Comparison of ENCODE assay signal across 23 mouse cellular contexts in genomic region chr5:24500851-24501250, GRCm38 (mm10). TPM values are rescaled to one million over a fixed set of nuclear protein-coding genes. Genes with fewer than 3 reads are reported as not detected.
DNase-seq lines count a peak whose midpoint lies in the region; ATAC-seq and TF ChIP-seq lines count a peak whose summit lies in the region.
"Had no signal": no experiment of that assay in that cellular context is flagged by ENCODE, and none has a peak within 500 bp of the region (broad histone marks: within the 10 kb centered on the region; RNA-seq: fewer than 3 reads in every experiment).

No protein-coding gene starts in this region.

- H3K36me3 ChIP-seq in lung, embryonic 14.5 days (ENCODE audit: insufficient read depth) = peaks cover 59% of the 10 kb centered on the region
- peaks cover 9% of the 10 kb centered on the region in 2 experiments for H3K36me3 ChIP-seq in MEL (ENCODE audit: control insufficient read depth in 1 of 2, insufficient read depth in 2 of 2, low read length in 2 of 2)

- no peak for TF ChIP-seq CTCF in lung, embryonic 14.5 days (IDR thresholded peaks at IDR 0.05; ENCODE audit: low read depth)
- no peak for TF ChIP-seq CTCF in MEL (IDR thresholded peaks at IDR 0.05 in 2 of 3, conservative IDR thresholded peaks at IDR 0.05 in 1 of 3; ENCODE audit: control insufficient read depth in 1 of 3, insufficient read depth in 1 of 3, low read depth in 2 of 3, low read length in 3 of 3, poor library complexity in 1 of 3, severe bottlenecking in 1 of 3)
- no peak for TF ChIP-seq CTCF in brain, embryonic 14.5 days (IDR thresholded peaks at IDR 0.05; ENCODE audit: borderline replicate concordance, extremely low read depth, insufficient read depth, insufficient read length)

- intact Hi-C loops in heart, postnatal 25 days (cut with DNase I) = no loop called here

- no peak overlapping the region for H3K27ac ChIP-seq in lung, embryonic 14.5 days (ENCODE audit: low read depth)
- H3K27ac ChIP-seq in MEL (ENCODE audit: control insufficient read depth, low read depth, low read length) = no peak overlapping the region
- H3K27ac ChIP-seq: heart, embryonic 10.5 days; intestine, embryonic 15.5 days; kidney, postnatal 0 days; lung, embryonic 15.5 days had no signal

- H3K79me2 ChIP-seq in MEL (ENCODE audit: control insufficient read depth, insufficient read depth, low read length, poor library complexity) = no peaks in the 10 kb centered on the region

- TF ChIP-seq EP300 in MEL (IDR thresholded peaks at IDR 0.05; ENCODE audit: low read depth in 1 of 2, low read length in 2 of 2) = no peak

- no peaks in the 10 kb centered on the region for H3K9me3 ChIP-seq in lung, embryonic 14.5 days (ENCODE audit: low read depth, low read length)
- H3K9me3 ChIP-seq in MEL (replicated peaks; ENCODE audit: insufficient read depth, low read length) = no peaks in the 10 kb centered on the region
- H3K9me3 ChIP-seq: heart, embryonic 10.5 days; intestine, embryonic 15.5 days; lung, embryonic 15.5 days had no signal

- H3K4me3 ChIP-seq in lung, embryonic 14.5 days (ENCODE audit: low read depth, low read length) = no peak overlapping the region
- no peak overlapping the region for H3K4me3 ChIP-seq in MEL (ENCODE audit: control insufficient read depth in 1 of 2, insufficient read depth in 1 of 2, low read depth in 2 of 2, low read length in 2 of 2)
- H3K4me3 ChIP-seq: erythroblast, embryonic 14.5 days; heart, embryonic 10.5 days; intestine, embryonic 15.5 days; lung, embryonic 15.5 days had no signal

- H3K4me2 ChIP-seq in lung, embryonic 14.5 days = no peak overlapping the region
- H3K4me2 ChIP-seq: intestine, embryonic 15.5 days; lung, embryonic 15.5 days had no signal

- H3K4me1 ChIP-seq in lung, embryonic 14.5 days (ENCODE audit: insufficient read depth) = no peaks in the 10 kb centered on the region
- peaks cover 8 to 16% of the 10 kb centered on the region in 2 experiments for H3K4me1 ChIP-seq in MEL (ENCODE audit: control insufficient read depth in 1 of 2, insufficient read depth in 2 of 2, low read length in 2 of 2)
- H3K4me1 ChIP-seq: intestine, embryonic 15.5 days; lung, embryonic 15.5 days had no signal

- 71% methylated on average over 11 of the region's 11 CpGs for WGBS in lung, embryonic 14.5 days

- DNase-seq in cerebellum, postnatal 10 days = peak; percentile 86 to 87
- DNase-seq in cerebellum, adult 11-12 months = no peak
- peak; percentile 72 for DNase-seq in lung, embryonic 14.5 days
- DNase-seq in lung, postnatal 10 days = no peak
- DNase-seq in MEL (ENCODE audit: low read depth, low spot score) = peak; percentile 35
- DNase-seq in brain, embryonic 14.5 days (ENCODE audit: low read depth) = peak; percentile 77
- DNase-seq in thymus, postnatal 0 days (ENCODE audit: low spot score) = no peak
- DNase-seq in heart, postnatal 25 days (ENCODE audit: low spot score) = no peak
- DNase-seq: adrenal gland, postnatal 25 days; B cell, adult 2 months; gastrocnemius, postnatal 14 days; thymus, adult 18-20 months had no signal

- 0 out of 2 replicates have a peak, but pooled peaks cover 12% of the 10 kb centered on the region for H3K27me3 ChIP-seq in lung, embryonic 14.5 days (ENCODE audit: insufficient read depth, low read length)
- no peaks in the 10 kb centered on the region for H3K27me3 ChIP-seq in MEL (ENCODE audit: control insufficient read depth in 1 of 2, insufficient read depth in 2 of 2, low read length in 2 of 2)

- peak; percentile 12; the same call in 1 of the 2 replicates for ATAC-seq in lung, embryonic 14.5 days (ENCODE audit: insufficient read depth)
- ATAC-seq: intestine, embryonic 15.5 days had no signal

- no peak overlapping the region for H3K9ac ChIP-seq in lung, embryonic 14.5 days
- H3K9ac ChIP-seq in MEL (ENCODE audit: control insufficient read depth, low read depth, low read length, poor library complexity, severe bottlenecking) = no peak overlapping the region
- H3K9ac ChIP-seq: intestine, embryonic 15.5 days; lung, embryonic 15.5 days had no signal

- TF ChIP-seq POLR2A in MEL (IDR thresholded peaks at IDR 0.05; ENCODE audit: control insufficient read depth in 1 of 2, insufficient read depth in 1 of 2, low read depth in 1 of 2, low read length in 2 of 2, poor library complexity in 1 of 2) = no peak
- no peak for TF ChIP-seq POLR2A in brain, embryonic 14.5 days (IDR thresholded peaks at IDR 0.05; ENCODE audit: borderline replicate concordance, extremely low read depth, insufficient read depth, insufficient read length, poor library complexity, severe bottlenecking)

- no peak for TF ChIP-seq RAD21 in MEL (IDR thresholded peaks at IDR 0.05; ENCODE audit: low read depth, low read length)

TF ChIP-seq in MEL, 35 proteins besides CTCF, POLR2A, EP300 and RAD21:
- TF ChIP-seq NRF1 (IDR thresholded peaks at IDR 0.05; ENCODE audit: insufficient read depth, low read depth, low read length, poor library complexity, severe bottlenecking) = no peak
- no peak for TF ChIP-seq ZKSCAN1 (IDR thresholded peaks at IDR 0.05; ENCODE audit: low read depth, low read length)
- TF ChIP-seq MYC (IDR thresholded peaks at IDR 0.05; ENCODE audit: low read depth, low read length) = no peak
- no peak for TF ChIP-seq TCF12 (IDR thresholded peaks at IDR 0.05; ENCODE audit: low read depth, low read length)
- TF ChIP-seq NELFE (IDR thresholded peaks at IDR 0.05; ENCODE audit: low read depth, low read length) = no peak
TF ChIP-seq in MEL: peak in this region for 0.

RNA-seq across cellular contexts. Expression of gene Gbx1, which starts 26.2 kb away (rescaled TPM):
- 0.07 TPM in 2 replicates for polyA plus RNA-seq in lung, embryonic 14.5 days (2014; fragmentation: Nextera tagmentation; extraction: Ambion mirVana)
- 0.08 and 0.36 TPM in 2 replicates for total RNA-seq in MEL (2012; rRNA removed)
- polyA plus RNA-seq in MEL (2012; ENCODE audit: insufficient read depth in 1 of 2, insufficient read length in 2 of 2, low read depth in 1 of 2, low replicate concordance in 2 of 2, missing spikeins in 1 of 2) = under 1 TPM in 1 of 2 experiments, not detected in 1; 0.49 TPM
- polyA plus RNA-seq in brain, embryonic 14.5 days (2012; rRNA removed) = 2.2 and 5.0 TPM in 2 replicates
- 0.10 TPM in 1 of 2 replicates, not detected in the other for polyA plus RNA-seq in thymus, postnatal 0 days (2015; fragmentation: Nextera tagmentation; extraction: Ambion mirVana)
- not detected for total RNA-seq in heart, postnatal 25 days (2021)
- total RNA-seq: adrenal gland, postnatal 25 days; gastrocnemius, postnatal 14 days; heart, postnatal 14 days; layer of hippocampus, postnatal 10 days; liver, adult 2 months; megakaryocyte-erythroid progenitor cell, adult 5-6 weeks had no signal
- polyA plus RNA-seq: erythroblast, embryonic 14.5 days; heart, embryonic 10.5 days; liver, adult 2 months; lung, embryonic 15.5 days had no signal

RNA-seq across cellular contexts. Expression of gene Asb10, which starts 39.9 kb away (rescaled TPM):
- 0.29 and 0.42 TPM in 2 replicates for polyA plus RNA-seq in lung, embryonic 14.5 days (2014; fragmentation: Nextera tagmentation; extraction: Ambion mirVana)
- 0.12 and 0.13 TPM in 2 replicates for total RNA-seq in MEL (2012; rRNA removed)
- under 1 TPM in 1 of 2 experiments, not detected in 1; 0.32 TPM for polyA plus RNA-seq in MEL (2012; ENCODE audit: insufficient read depth in 1 of 2, insufficient read length in 2 of 2, low read depth in 1 of 2, low replicate concordance in 2 of 2, missing spikeins in 1 of 2)
- 0.33 and 0.54 TPM in 2 replicates for polyA plus RNA-seq in brain, embryonic 14.5 days (2012; rRNA removed)
- 0.88 and 0.94 TPM in 2 replicates for polyA plus RNA-seq in thymus, postnatal 0 days (2015; fragmentation: Nextera tagmentation; extraction: Ambion mirVana)
- total RNA-seq in heart, postnatal 25 days (2021) = 10 to 100 TPM; 85.1 to 85.9 TPM
- total RNA-seq: liver, adult 2 months; megakaryocyte-erythroid progenitor cell, adult 5-6 weeks had no signal
- polyA plus RNA-seq: erythroblast, embryonic 14.5 days had no signal

RNA-seq across cellular contexts. Expression of gene Agap3, which starts 48.9 kb away (rescaled TPM):
- 41.7 and 46.5 TPM in 2 replicates for polyA plus RNA-seq in lung, embryonic 14.5 days (2014; fragmentation: Nextera tagmentation; extraction: Ambion mirVana)
- total RNA-seq in MEL (2012; rRNA removed) = 104 and 116 TPM in 2 replicates
- polyA plus RNA-seq in MEL (2012; ENCODE audit: insufficient read depth in 1 of 2, insufficient read length in 2 of 2, low read depth in 1 of 2, low replicate concordance in 2 of 2, missing spikeins in 1 of 2) = 100 to 1,000 TPM; 138 to 203 TPM
- polyA plus RNA-seq in brain, embryonic 14.5 days (2012; rRNA removed) = 176 and 244 TPM in 2 replicates
- 24.5 and 26.9 TPM in 2 replicates for polyA plus RNA-seq in thymus, postnatal 0 days (2015; fragmentation: Nextera tagmentation; extraction: Ambion mirVana)
- 10 to 100 TPM; 80.4 to 80.7 TPM for total RNA-seq in heart, postnatal 25 days (2021)

RNA-seq across cellular contexts. Expression of gene Tmub1, which starts 53.2 kb away (rescaled TPM):
- 14.2 and 15.7 TPM in 2 replicates for polyA plus RNA-seq in lung, embryonic 14.5 days (2014; fragmentation: Nextera tagmentation; extraction: Ambion mirVana)
- 16.4 and 17.8 TPM in 2 replicates for total RNA-seq in MEL (2012; rRNA removed)
- 10 to 100 TPM in 1 of 2 experiments, not detected in 1; 36.0 TPM for polyA plus RNA-seq in MEL (2012; ENCODE audit: insufficient read depth in 1 of 2, insufficient read length in 2 of 2, low read depth in 1 of 2, low replicate concordance in 2 of 2, missing spikeins in 1 of 2)
- 60.7 and 67.7 TPM in 2 replicates for polyA plus RNA-seq in brain, embryonic 14.5 days (2012; rRNA removed)
- polyA plus RNA-seq in thymus, postnatal 0 days (2015; fragmentation: Nextera tagmentation; extraction: Ambion mirVana) = 33.7 and 35.4 TPM in 2 replicates
- total RNA-seq in heart, postnatal 25 days (2021) = 10 to 100 TPM in 1 of 2 experiments, 1 to 10 TPM in 1; 9.1 to 12.0 TPM

RNA-seq across cellular contexts. Expression of gene 4931409K22Rik, which starts 55.8 kb away (rescaled TPM):
- polyA plus RNA-seq in lung, embryonic 14.5 days (2014; fragmentation: Nextera tagmentation; extraction: Ambion mirVana) = not detected in 2 replicates
- total RNA-seq in MEL (2012; rRNA removed) = not detected in 2 replicates
- polyA plus RNA-seq in MEL (2012; ENCODE audit: insufficient read depth in 1 of 2, insufficient read length in 2 of 2, low read depth in 1 of 2, low replicate concordance in 2 of 2, missing spikeins in 1 of 2) = not detected
- 0.19 and 0.34 TPM in 2 replicates for polyA plus RNA-seq in brain, embryonic 14.5 days (2012; rRNA removed)
- not detected in 2 replicates for polyA plus RNA-seq in thymus, postnatal 0 days (2015; fragmentation: Nextera tagmentation; extraction: Ambion mirVana)
- total RNA-seq in heart, postnatal 25 days (2021) = not detected
- total RNA-seq: adrenal gland, postnatal 25 days; gastrocnemius, postnatal 14 days; heart, postnatal 14 days; layer of hippocampus, postnatal 10 days; liver, adult 2 months; megakaryocyte-erythroid progenitor cell, adult 5-6 weeks had no signal
- polyA plus RNA-seq: cerebellum, adult 2 months; erythroblast, embryonic 14.5 days; liver, adult 2 months; lung, embryonic 15.5 days; neural tube, embryonic 11.5 days had no signal

Comparison
In these comparisons a context has a peak if more than half of its experiments do, and no peak if none do; other contexts are left out.
1. DNase-seq: peak in cerebellum, postnatal 10 days (2 of 2), lung, embryonic 14.5 days (single experiment), MEL (single experiment) and brain, embryonic 14.5 days (single experiment); none in cerebellum, adult 11-12 months (single experiment), lung, postnatal 10 days (single experiment), thymus, postnatal 0 days (single experiment) and heart, postnatal 25 days (single experiment).